Mouse (Mus musculus): Measurements from ENCODE around the gene Slc12a7. TPM values are rescaled to one million over a fixed set of nuclear protein-coding genes. Genes with fewer than 3 reads are reported as not detected.

Gene Slc12a7
- total RNA-seq, 2 experiments from 2014 or later: 160 to 180 TPM

Other genes starting within 250 kb of the Slc12a7 start
- not detected for gene Slc6a3, start 196.3 kb upstream of the Slc12a7 start, total RNA-seq (2021)
- 10 to 100 TPM; 74.7 to 75.0 TPM for gene Clptm1l, start 129.1 kb upstream of the Slc12a7 start, total RNA-seq (2021)
- under 1 TPM; 0.12 to 0.50 TPM for gene Tert, start 106.2 kb upstream of the Slc12a7 start, total RNA-seq (2021)
- not detected for gene Slc6a18, start 55.1 kb upstream of the Slc12a7 start, total RNA-seq (2021)
- gene Slc6a19, start 28.2 kb upstream of the Slc12a7 start, total RNA-seq (2021): under 1 TPM in 1 of 2 experiments, not detected in 1; 0.10 TPM
- 1 to 10 TPM; 3.0 to 3.4 TPM for gene Nkd2, start 114.5 kb downstream of the Slc12a7 start, total RNA-seq (2021)
- 1 to 10 TPM; 3.0 to 4.0 TPM for gene Trip13, start 204.7 kb downstream of the Slc12a7 start, total RNA-seq (2021)
- gene Brd9, start 204.7 kb downstream of the Slc12a7 start, total RNA-seq (2021): 10 to 100 TPM; 30.9 to 32.1 TPM
- not detected for gene Zdhhc11, start 230.8 kb downstream of the Slc12a7 start, total RNA-seq (2021)

All from heart, postnatal 10 days (tissue).